Mouse (Mus musculus) midbrain, embryonic 15.5 days (tissue): ENCODE data around the gene Tmem238. TPM values are rescaled to one million over a fixed set of nuclear protein-coding genes. Genes with fewer than 3 reads are reported as not detected.

ENCODE experiments used
- ATAC-seq: fragments of 200-750 bp; cut with Nextera tagmentation; replicated peaks from 2 replicates; pipeline ENCODE4 v1.8.0; 2017; ENCODE audit warnings: moderate TSS enrichment
- H3K27ac ChIP-seq: fragments of 300-500 bp; sonication (generic); 2 replicates; pipeline ENCODE4 v1.5.1; 2015; ENCODE audit warnings: mild to moderate bottlenecking, inconsistent platforms
- H3K27me3 ChIP-seq: fragments of 300-500 bp; sonication (generic); replicated peaks from 2 replicates; pipeline ENCODE4 v1.6.1; 2015; ENCODE audit warnings: inconsistent platforms
- H3K36me3 ChIP-seq: fragments of 300-500 bp; sonication (generic); replicated peaks from 2 replicates; pipeline ENCODE4 v1.6.1; 2015; ENCODE audit warnings: inconsistent platforms
- H3K4me1 ChIP-seq: fragments of 300-500 bp; sonication (generic); 2 replicates; pipeline ENCODE4 v1.6.1; 2015; ENCODE audit warnings: inconsistent platforms
- H3K4me2 ChIP-seq: fragments of 300-500 bp; sonication (generic); 2 replicates; pipeline ENCODE4 v1.6.1; 2015; ENCODE audit warnings: inconsistent platforms, mild to moderate bottlenecking, moderate library complexity
- H3K4me3 ChIP-seq: fragments of 300-500 bp; sonication (generic); 2 replicates; pipeline ENCODE4 v1.5.1; 2015; ENCODE audit warnings: mild to moderate bottlenecking, inconsistent platforms
- H3K9ac ChIP-seq: fragments of 300-500 bp; sonication (generic); 2 replicates; pipeline ENCODE4 v1.6.1; 2015; ENCODE audit warnings: mild to moderate bottlenecking, inconsistent platforms
- H3K9me3 ChIP-seq: fragments of 300-500 bp; sonication (generic); 2 replicates; pipeline ENCODE4 v1.6.1; 2016; ENCODE audit warnings: inconsistent platforms
- WGBS: fragments of 180-500 bp; shearing (Covaris S2); methylation state at CpG from one replicate; pipeline ENCODE4 v1.1.7; 2015; ENCODE audit warnings: mixed read lengths; 5-methylcytosine and 5-hydroxymethylcytosine counted together
- polyA plus RNA-seq: library from polyadenylated mRNA; unstranded; fragments of >200 nt; fragmentation: Nextera tagmentation; extraction: Ambion mirVana; gene quantifications from 2 replicates; pipeline ENCODE4 v1.2.1, GENCODE M21; 2015

Tmem238 gene
- polyA plus RNA-seq, 1 experiment from 2014 or later = 5.8 TPM

DNA sequence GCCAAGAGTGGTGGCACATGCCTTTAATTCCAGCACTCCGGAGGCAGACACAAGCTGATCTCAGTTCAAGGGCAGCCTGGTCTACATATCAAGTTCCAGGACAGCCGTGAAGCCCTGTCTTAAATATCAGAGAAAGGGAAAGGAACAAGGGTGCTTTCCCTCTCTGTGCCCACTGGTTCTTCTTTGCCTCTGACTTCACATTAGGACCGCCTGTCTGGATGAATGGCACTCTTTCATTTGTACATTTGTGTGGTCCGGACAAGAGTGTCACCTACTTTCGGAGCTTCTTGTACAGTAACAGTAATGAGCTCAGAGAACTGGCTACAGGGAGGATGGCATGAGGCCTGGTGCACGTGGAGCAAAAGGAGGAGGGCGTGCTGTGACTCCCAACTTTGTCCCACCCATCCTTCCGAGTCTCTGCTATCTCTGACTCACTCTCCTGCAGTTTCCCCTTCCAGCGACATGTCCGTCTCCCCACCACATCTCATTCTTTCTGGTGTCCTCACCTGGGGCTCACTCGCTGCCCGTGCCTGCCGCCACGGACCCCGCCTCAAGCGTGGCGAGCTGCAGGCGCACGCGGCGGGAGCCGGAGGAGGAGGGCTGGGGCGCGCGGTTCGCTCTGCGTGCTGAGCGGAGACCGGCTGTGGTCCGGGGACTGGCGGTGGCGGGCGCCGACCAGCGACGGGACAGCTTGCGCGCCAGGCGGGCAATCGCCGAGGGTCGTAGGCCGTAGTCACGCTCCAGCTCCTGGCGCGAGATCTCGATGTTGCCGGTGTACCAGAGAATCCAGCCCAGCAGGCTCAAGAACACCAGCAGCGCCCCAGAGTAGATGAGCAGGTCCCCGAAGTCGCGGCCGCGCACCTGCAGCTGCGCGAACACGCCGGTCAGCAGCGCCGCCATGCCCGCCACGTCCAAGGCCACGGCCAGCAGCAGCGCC is 689 bp downstream of the Tmem238 start:
- H3K27ac ChIP-seq = peak overlapping the region; percentile 64
- peak overlapping the region; percentile 48 for H3K4me3 ChIP-seq
- no peaks in the 10 kb centered on the region for H3K36me3 ChIP-seq
- peak overlapping the region; percentile 84 for H3K4me2 ChIP-seq
- 0 out of 2 replicates have a peak, but pooled peaks cover 2% of the 10 kb centered on the region for H3K27me3 ChIP-seq
- peak overlapping the region; percentile 71 for H3K9ac ChIP-seq
- H3K4me1 ChIP-seq = peaks cover 14% of the 10 kb centered on the region
- no peaks in the 10 kb centered on the region for H3K9me3 ChIP-seq
- peak; percentile 34 for ATAC-seq
- WGBS = 2% methylated on average over 64 of the region's 64 CpGs

- H3K9me3 ChIP-seq = no peaks in the 10 kb centered on the region
- no peak for ATAC-seq
- H3K27ac ChIP-seq = no peak overlapping the region
- peaks cover 14% of the 10 kb centered on the region; the same call in 1 of the 2 replicates for H3K27me3 ChIP-seq
- no peak overlapping the region for H3K9ac ChIP-seq
- no peak overlapping the region for H3K4me3 ChIP-seq
- no peaks in the 10 kb centered on the region for H3K36me3 ChIP-seq
- H3K4me2 ChIP-seq = no peak overlapping the region
- peaks cover 5% of the 10 kb centered on the region for H3K4me1 ChIP-seq
- 86% methylated on average over 14 of the region's 14 CpGs for WGBS
Observed at GRCm38 (mm10) chr7:4783667-4784268, 5.7 kb downstream of the Tmem238 start.

DNA sequence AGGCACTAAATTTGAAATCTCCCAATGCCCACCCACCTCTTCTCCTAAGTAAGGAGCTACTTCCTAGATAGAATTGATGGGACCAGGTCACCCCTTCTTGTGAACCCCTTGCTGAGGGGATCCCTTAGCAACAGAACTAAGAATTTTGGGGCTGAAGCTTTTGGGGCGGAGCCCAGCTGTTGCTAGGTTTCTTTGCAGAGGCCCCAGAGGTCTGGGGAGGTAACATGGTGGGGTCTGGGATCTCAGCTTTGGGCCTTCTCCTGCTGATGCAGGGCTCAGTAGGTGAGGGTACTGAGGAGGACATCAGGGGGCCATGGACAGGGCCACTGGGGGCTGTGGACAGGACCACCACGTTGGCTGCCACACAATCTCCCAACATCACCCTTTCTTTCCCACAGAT is 6.7 kb downstream of the Tmem238 start, which contains the start of the genes Il11 and Tmem190:
Gene Il11, minus strand, starts transcription at position 101 of the 400 bp plus-strand sequence.
Gene Tmem190, plus strand, starts transcription at position 179 of the 400 bp plus-strand sequence.
- Histone ChIP-seq H3K9me3 (no peaks in the 10 kb centered on the region), H3K27ac (no peak within 1 kb of the TSS), H3K36me3 (no peaks in the 10 kb centered on the region), H3K9ac (no peak within 1 kb of the TSS), H3K27me3 (peaks cover 24% of the 10 kb centered on the region), H3K4me3 (no peak within 1 kb of the TSS), H3K4me1 (no peaks in the 10 kb centered on the region), H3K4me2 (no peak within 1 kb of the TSS)
- ATAC-seq = no peak
- WGBS = 71% methylated on average over 2 of the region's 2 CpGs

DNA sequence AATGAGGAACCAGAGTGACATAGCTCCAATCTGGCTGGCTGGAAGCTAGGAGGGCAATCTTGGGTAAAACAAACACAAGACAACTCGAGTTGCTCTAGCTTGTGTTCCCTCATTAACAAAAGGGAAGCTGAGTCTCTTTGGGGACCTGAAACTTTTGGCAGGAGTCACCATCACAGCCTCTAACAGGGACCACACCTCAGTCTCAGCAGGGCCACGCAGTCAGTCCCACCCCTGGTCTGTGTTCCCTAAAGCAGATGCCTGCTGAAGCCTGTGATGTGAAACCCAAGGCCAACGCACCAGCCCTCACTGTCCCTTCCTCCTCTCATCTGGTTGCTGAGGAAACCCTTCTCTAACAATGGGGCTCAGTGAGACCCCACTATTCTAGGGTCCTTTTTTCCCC is 7.3 kb downstream of the Tmem238 start:
- Histone ChIP-seq H3K4me3 (no peak overlapping the region), H3K4me2 (no peak overlapping the region), H3K4me1 (peaks cover 5% of the 10 kb centered on the region; the same call in 1 of the 2 replicates), H3K9ac (no peak overlapping the region), H3K27ac (no peak overlapping the region), H3K9me3 (no peaks in the 10 kb centered on the region), H3K36me3 (no peaks in the 10 kb centered on the region), H3K27me3 (peaks cover 28% of the 10 kb centered on the region)
- ATAC-seq = no peak
- 58% methylated on average over 3 of the region's 3 CpGs for WGBS

DNA sequence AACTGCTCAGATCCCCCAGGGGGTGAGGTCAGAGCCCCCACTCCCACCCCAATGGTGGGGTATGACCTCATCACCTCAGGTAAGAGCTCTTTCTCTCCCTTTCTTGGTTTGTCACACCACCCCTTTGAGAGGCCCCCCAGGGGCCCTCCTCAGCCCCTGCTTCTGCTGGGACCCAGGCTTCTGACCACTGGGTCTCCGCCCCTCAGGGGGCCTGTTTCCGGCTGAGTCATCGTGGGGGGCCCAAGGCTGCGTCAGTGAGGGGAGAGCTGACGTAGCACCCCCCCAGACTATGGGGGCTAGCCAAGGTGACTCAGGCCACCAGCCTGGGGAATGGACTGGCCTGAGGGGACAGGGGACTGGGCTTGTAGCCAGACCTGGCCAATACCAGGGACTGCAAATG is 9.5 kb downstream of the Tmem238 start:
- Histone ChIP-seq H3K4me2 (no peak overlapping the region), H3K4me1 (peaks cover 10% of the 10 kb centered on the region; the same call in 1 of the 2 replicates), H3K9me3 (no peaks in the 10 kb centered on the region), H3K27me3 (peaks cover 47% of the 10 kb centered on the region), H3K36me3 (no peaks in the 10 kb centered on the region), H3K9ac (no peak overlapping the region), H3K27ac (no peak overlapping the region), H3K4me3 (no peak overlapping the region)
- WGBS = 33% methylated on average over 5 of the region's 5 CpGs
- ATAC-seq = no peak

DNA sequence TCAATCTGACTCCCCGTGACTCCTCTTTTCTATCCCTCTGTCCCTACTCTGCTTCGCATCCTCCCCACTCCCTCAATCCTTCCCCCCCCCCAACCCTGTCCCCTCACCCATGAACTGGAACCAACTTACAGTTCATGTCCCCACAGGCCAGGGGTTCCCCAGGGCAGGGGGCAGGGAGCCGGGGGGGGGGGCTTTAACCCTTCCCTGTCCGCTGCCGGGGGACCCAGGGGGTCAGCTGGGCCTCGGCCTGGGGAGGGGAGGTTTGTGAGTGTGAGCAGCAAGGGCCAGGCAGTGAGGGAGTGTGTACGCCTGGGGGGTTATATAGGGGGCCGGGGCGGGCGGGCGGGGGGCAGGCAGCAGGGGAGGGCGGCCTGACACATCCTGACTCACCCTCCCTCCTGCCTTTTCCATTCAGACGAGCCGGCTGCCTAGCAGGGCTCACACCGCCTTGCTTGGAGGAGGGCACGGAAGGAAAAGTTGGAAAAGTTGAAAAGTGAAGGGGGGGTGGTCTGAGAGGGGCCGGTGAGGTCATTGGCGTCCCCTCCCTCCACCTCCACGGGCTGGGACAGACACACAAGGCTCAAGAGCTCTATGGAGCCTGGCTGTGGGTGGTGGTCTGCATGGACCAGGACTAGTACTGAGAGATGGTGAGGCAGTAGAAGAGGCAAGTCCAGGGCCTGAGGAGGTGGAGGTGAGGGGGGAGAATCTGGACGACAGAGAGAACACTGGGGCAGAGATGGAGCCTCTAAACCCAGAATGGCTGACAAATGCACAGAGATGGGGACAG is 11.4 kb downstream of the Tmem238 start:
- Histone ChIP-seq H3K27ac (no peak overlapping the region), H3K9me3 (no peaks in the 10 kb centered on the region), H3K27me3 (peaks cover 47% of the 10 kb centered on the region), H3K9ac (no peak overlapping the region), H3K4me2 (no peak overlapping the region), H3K36me3 (no peaks in the 10 kb centered on the region), H3K4me1 (peaks cover 10% of the 10 kb centered on the region; the same call in 1 of the 2 replicates), H3K4me3 (no peak overlapping the region)
- no peak for ATAC-seq
- WGBS = 1% methylated on average over 15 of the region's 20 CpGs

- peak overlapping the region; percentile 37 for H3K4me3 ChIP-seq
- peak overlapping the region; percentile 39 for H3K9ac ChIP-seq
- H3K9me3 ChIP-seq = no peaks in the 10 kb centered on the region
- peaks cover 47% of the 10 kb centered on the region for H3K27me3 ChIP-seq
- no peaks in the 10 kb centered on the region for H3K36me3 ChIP-seq
- ATAC-seq = peak; percentile 74
- no peak overlapping the region for H3K27ac ChIP-seq
- under 1% methylated on average over 35 of the region's 56 CpGs for WGBS
- peak overlapping the region; percentile 54 for H3K4me2 ChIP-seq
- peaks cover 10% of the 10 kb centered on the region; the same call in 1 of the 2 replicates for H3K4me1 ChIP-seq
Observed at GRCm38 (mm10) chr7:4776861-4777830, 12.3 kb downstream of the Tmem238 start.

DNA sequence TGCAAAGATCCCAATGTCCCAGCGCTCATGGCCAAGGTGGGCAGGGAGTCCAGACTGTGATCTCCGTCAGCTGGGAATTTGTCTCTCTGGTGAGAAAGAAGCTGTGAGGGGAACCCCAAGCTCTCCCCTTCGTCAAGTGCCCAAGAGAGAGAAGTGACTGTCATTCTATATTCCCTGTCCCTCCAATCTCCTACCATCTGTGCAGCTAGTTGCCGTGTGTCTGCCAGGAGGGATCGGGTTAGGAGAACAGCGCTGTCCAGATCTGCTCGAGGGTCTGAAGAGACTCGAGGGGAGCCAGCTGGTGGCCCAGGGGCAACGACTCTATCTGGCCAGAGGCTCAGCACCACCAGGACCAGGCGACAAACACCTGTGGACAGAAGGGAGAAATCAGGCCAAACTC is 13.3 kb downstream of the Tmem238 start:
- peaks cover 47% of the 10 kb centered on the region for H3K27me3 ChIP-seq

DNA sequence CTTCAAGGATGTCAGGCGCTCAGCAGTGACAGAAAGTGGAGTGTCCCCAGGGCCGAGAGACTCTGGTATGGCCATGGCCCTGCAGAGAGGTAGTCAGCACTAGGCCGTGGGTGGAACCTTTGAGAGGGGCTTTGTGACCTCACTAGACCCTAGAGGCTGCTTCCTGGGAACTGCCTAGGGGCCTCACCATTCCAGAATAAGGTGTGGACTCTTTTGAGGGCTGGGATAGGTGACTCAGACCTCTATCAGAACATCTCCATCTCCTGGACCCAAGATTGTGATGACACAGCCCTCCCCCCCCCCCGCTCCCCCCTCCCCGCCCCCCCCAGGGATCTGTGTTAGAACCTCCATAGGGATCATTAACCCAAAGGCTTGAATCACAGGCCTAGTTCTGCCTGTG is 18.3 kb downstream of the Tmem238 start, which contains the start of gene Fam71e2:
Gene Fam71e2, minus strand, starts transcription at position 101 of the 400 bp plus-strand sequence.
- Histone ChIP-seq H3K27me3 (peaks cover 10% of the 10 kb centered on the region), H3K4me1 (no peaks in the 10 kb centered on the region), H3K36me3 (no peaks in the 10 kb centered on the region), H3K9me3 (no peaks in the 10 kb centered on the region), H3K9ac (no peak within 1 kb of the TSS), H3K4me2 (no peak within 1 kb of the TSS), H3K27ac (no peak within 1 kb of the TSS), H3K4me3 (no peak within 1 kb of the TSS)
- no peak for ATAC-seq
- 67% methylated on average over 5 of the region's 5 CpGs for WGBS

More for the DNA sequence above, 13.3 kb downstream of the Tmem238 start:
- Histone ChIP-seq H3K4me1 (peaks cover 10% of the 10 kb centered on the region; the same call in 1 of the 2 replicates), H3K4me2 (no peak overlapping the region), H3K4me3 (no peak overlapping the region), H3K9ac (no peak overlapping the region), H3K36me3 (no peaks in the 10 kb centered on the region), H3K27ac (no peak overlapping the region), H3K9me3 (no peaks in the 10 kb centered on the region)
- 55% methylated on average over 10 of the region's 10 CpGs for WGBS
- ATAC-seq = no peak

- no peaks in the 10 kb centered on the region for H3K27me3 ChIP-seq
- no peaks in the 10 kb centered on the region for H3K4me1 ChIP-seq
- WGBS = 19% methylated on average over 4 of the region's 4 CpGs
- H3K9ac ChIP-seq = no peak overlapping the region
- H3K9me3 ChIP-seq = no peaks in the 10 kb centered on the region
- H3K27ac ChIP-seq = no peak overlapping the region
- no peaks in the 10 kb centered on the region for H3K36me3 ChIP-seq
- no peak overlapping the region for H3K4me3 ChIP-seq
- H3K4me2 ChIP-seq = no peak overlapping the region
- ATAC-seq = no peak
Observed at GRCm38 (mm10) chr7:4764946-4765710, 24.3 kb downstream of the Tmem238 start.
